Mouse (Mus musculus): ENCODE results near the gene Itih2.

Gene Itih2

GRCm38 (mm10) chr2:10047758-10048436, 83.3 kb downstream of the Itih2 start:
- DNase-seq (ENCODE audit: low read depth in 1 of 2, low spot score in 2 of 2): no peak

All from monocyte, adult 2 months (primary cell).